Mouse (Mus musculus) brown adipose tissue, adult 24 weeks (tissue): Measurements from ENCODE around the gene Myl3. TPM values are rescaled to one million over a fixed set of nuclear protein-coding genes. Genes with fewer than 3 reads are reported as not detected.

Experiments used
- H3K27ac ChIP-seq: fragments of 200-500 bp; replicated peaks from 2 replicates; pipeline ENCODE4 v1.5.1; 2012; ENCODE audit warnings: low read depth, mild to moderate bottlenecking, low read length
- H3K4me1 ChIP-seq: fragments of 200-500 bp; 2 replicates; pipeline ENCODE4 v1.6.1; 2012; ENCODE audit warnings: low read length, mixed read lengths; ENCODE audit not compliant: control insufficient read depth, insufficient read depth, insufficient read length
- H3K4me3 ChIP-seq: fragments of 200-500 bp; 2 replicates; pipeline ENCODE4 v1.5.1; 2012; ENCODE audit warnings: low read depth, mild to moderate bottlenecking, low read length, moderate library complexity; ENCODE audit not compliant: insufficient read depth
- polyA plus RNA-seq: library from polyadenylated mRNA; stranded (reverse); fragments of >200 nt; gene quantifications from 2 replicates; pipeline ENCODE4 v1.2.4, GENCODE M21; 2012; ENCODE audit not compliant: missing spikeins, insufficient read depth, insufficient read length

Myl3 gene
- polyA plus RNA-seq, 1 experiment = 23.5 TPM

- H3K27ac ChIP-seq = no peak overlapping the region
- H3K4me1 ChIP-seq = peaks cover 6% of the 10 kb centered on the region
- no peak overlapping the region for H3K4me3 ChIP-seq
These were observed 21.7 kb downstream of the Myl3 start for GRCm38 (mm10) chr9:110763405-110763804.

GRCm38 (mm10) chr9:110772336-110772735 lies 30.7 kb downstream of the Myl3 start:
- no peak overlapping the region for H3K27ac ChIP-seq
- no peaks in the 10 kb centered on the region for H3K4me1 ChIP-seq
- H3K4me3 ChIP-seq = no peak overlapping the region

- Histone ChIP-seq H3K27ac (no peak overlapping the region), H3K4me3 (no peak overlapping the region), H3K4me1 (no peaks in the 10 kb centered on the region)
These were observed 33.0 kb downstream of the Myl3 start for GRCm38 (mm10) chr9:110774403-110775268.

- Histone ChIP-seq H3K27ac (no peak overlapping the region), H3K4me1 (no peaks in the 10 kb centered on the region), H3K4me3 (no peak overlapping the region)
These were observed 33.8 kb downstream of the Myl3 start for GRCm38 (mm10) chr9:110775269-110776022.

GRCm38 (mm10) chr9:110778100-110778499 lies 36.4 kb downstream of the Myl3 start:
- no peak overlapping the region for H3K4me3 ChIP-seq
- no peaks in the 10 kb centered on the region for H3K4me1 ChIP-seq
- H3K27ac ChIP-seq = no peak overlapping the region

- H3K27ac ChIP-seq = no peak overlapping the region
- no peak overlapping the region for H3K4me3 ChIP-seq
- H3K4me1 ChIP-seq = no peaks in the 10 kb centered on the region
These were observed 36.9 kb downstream of the Myl3 start for GRCm38 (mm10) chr9:110778559-110778958.

- Histone ChIP-seq H3K4me1 (no peaks in the 10 kb centered on the region), H3K4me3 (no peak overlapping the region), H3K27ac (no peak overlapping the region)
These were observed 37.7 kb downstream of the Myl3 start for GRCm38 (mm10) chr9:110779242-110779913.

- Histone ChIP-seq H3K27ac (no peak overlapping the region), H3K4me1 (no peaks in the 10 kb centered on the region), H3K4me3 (peak overlapping the region; percentile 54)
These were observed 39.6 kb downstream of the Myl3 start for GRCm38 (mm10) chr9:110781256-110781721.

GRCm38 (mm10) chr9:110781731-110782130 lies 40.1 kb downstream of the Myl3 start:
- Histone ChIP-seq H3K4me3 (peak overlapping the region; percentile 54), H3K4me1 (no peaks in the 10 kb centered on the region), H3K27ac (no peak overlapping the region)

- Histone ChIP-seq H3K27ac (no peak overlapping the region), H3K4me3 (no peak overlapping the region), H3K4me1 (no peaks in the 10 kb centered on the region)
These were observed 42.0 kb downstream of the Myl3 start for GRCm38 (mm10) chr9:110783611-110784010.

- H3K27ac ChIP-seq = no peak overlapping the region
- no peaks in the 10 kb centered on the region for H3K4me1 ChIP-seq
- H3K4me3 ChIP-seq = no peak overlapping the region
These were observed 46.5 kb downstream of the Myl3 start for GRCm38 (mm10) chr9:110788169-110788568.

GRCm38 (mm10) chr9:110790462-110790861 lies 48.8 kb downstream of the Myl3 start:
- H3K27ac ChIP-seq = no peak overlapping the region
- H3K4me3 ChIP-seq = no peak overlapping the region
- H3K4me1 ChIP-seq = no peaks in the 10 kb centered on the region

GRCm38 (mm10) chr9:110797013-110797412 lies 55.4 kb downstream of the Myl3 start:
- no peak overlapping the region for H3K27ac ChIP-seq
- no peaks in the 10 kb centered on the region for H3K4me1 ChIP-seq
- no peak overlapping the region for H3K4me3 ChIP-seq

GRCm38 (mm10) chr9:110797866-110798265 lies 56.2 kb downstream of the Myl3 start, which contains the start of gene Prss42:
TSS of gene Prss42 (plus strand) at chr9:110798166.
- H3K27ac ChIP-seq = no peak within 1 kb of the TSS
- no peak within 1 kb of the TSS for H3K4me3 ChIP-seq
- H3K4me1 ChIP-seq = no peaks in the 10 kb centered on the region

- no peak overlapping the region for H3K27ac ChIP-seq
- no peaks in the 10 kb centered on the region for H3K4me1 ChIP-seq
- H3K4me3 ChIP-seq = no peak overlapping the region
These were observed 59.3 kb downstream of the Myl3 start for GRCm38 (mm10) chr9:110800834-110801479.
